34 mouse cellular contexts compared by ENCODE assay signal in genomic region chr2:118802542-118803118, GRCm38 (mm10). TPM values are rescaled to one million over a fixed set of nuclear protein-coding genes. Genes with fewer than 3 reads are reported as not detected.
DNase-seq lines count a peak whose midpoint lies in the region; ATAC-seq and TF ChIP-seq lines count a peak whose summit lies in the region.
"Had no signal": no experiment of that assay in that cellular context is flagged by ENCODE, and none has a peak within 500 bp of the region (broad histone marks: within the 10 kb centered on the region; RNA-seq: fewer than 3 reads in every experiment).

No protein-coding gene starts in this region.

- WGBS in liver, embryonic 11.5 days: 47% methylated on average over 4 of the region's 4 CpGs
- 26% methylated on average over 4 of the region's 4 CpGs for WGBS in liver, embryonic 16.5 days (ENCODE audit: insufficient replicate concordance)

- TF ChIP-seq POLR2A in MEL (IDR thresholded peaks at IDR 0.05; ENCODE audit: control insufficient read depth in 1 of 2, insufficient read depth in 1 of 2, low read depth in 1 of 2, low read length in 2 of 2, poor library complexity in 1 of 2): peak in 1 of 2 experiments; percentile 30; a peak in 1 of 4 replicates

- H3K79me2 ChIP-seq in MEL (ENCODE audit: control insufficient read depth, insufficient read depth, low read length, poor library complexity): no peaks in the 10 kb centered on the region

- H3K9ac ChIP-seq in MEL (ENCODE audit: control insufficient read depth, low read depth, low read length, poor library complexity, severe bottlenecking): no peak overlapping the region
- H3K9ac ChIP-seq in liver, embryonic 11.5 days (ENCODE audit: low read depth, low read length): no peak overlapping the region
- H3K9ac ChIP-seq in liver, embryonic 16.5 days (ENCODE audit: low read depth, low read length): peak overlapping the region; percentile 62
- H3K9ac ChIP-seq: embryonic facial prominence, embryonic 13.5 days; forebrain, embryonic 13.5 days; hindbrain, embryonic 14.5 days; kidney, embryonic 15.5 days; limb, embryonic 15.5 days; neural tube, embryonic 13.5 days had no signal

- no peaks in the 10 kb centered on the region for H3K9me3 ChIP-seq in MEL (replicated peaks; ENCODE audit: insufficient read depth, low read length)
- no peaks in the 10 kb centered on the region for H3K9me3 ChIP-seq in liver, embryonic 11.5 days (ENCODE audit: control insufficient read depth, low read length)
- H3K9me3 ChIP-seq in liver, embryonic 16.5 days (replicated peaks; ENCODE audit: control insufficient read depth, low read length): no peaks in the 10 kb centered on the region
- H3K9me3 ChIP-seq: forebrain, embryonic 13.5 days; kidney, embryonic 15.5 days; limb, embryonic 10.5 days; limb, embryonic 15.5 days had no signal

- peak in 1 of 2 experiments; percentile 29; a peak in 1 of 4 replicates for TF ChIP-seq EP300 in MEL (IDR thresholded peaks at IDR 0.05; ENCODE audit: low read depth in 1 of 2, low read length in 2 of 2)

- H3K36me3 ChIP-seq in MEL (ENCODE audit: control insufficient read depth in 1 of 2, insufficient read depth in 2 of 2, low read length in 2 of 2): peaks cover 0 to 38% of the 10 kb centered on the region in 2 experiments; a peak in 2 of 4 replicates
- H3K36me3 ChIP-seq in liver, embryonic 11.5 days (ENCODE audit: control insufficient read depth, insufficient read depth, low read length): no peaks in the 10 kb centered on the region
- no peaks in the 10 kb centered on the region for H3K36me3 ChIP-seq in liver, embryonic 16.5 days (ENCODE audit: control insufficient read depth, insufficient read depth)
- H3K36me3 ChIP-seq: embryonic facial prominence, embryonic 13.5 days; kidney, embryonic 15.5 days; limb, embryonic 10.5 days; limb, embryonic 15.5 days; neural tube, embryonic 13.5 days had no signal

- TF ChIP-seq RAD21 in MEL (IDR thresholded peaks at IDR 0.05; ENCODE audit: low read depth, low read length): no peak

- 0 out of 2 replicates have a peak overlapping the region, but pooled peaks have one; percentile 17 for H3K27ac ChIP-seq in MEL (ENCODE audit: control insufficient read depth, low read depth, low read length)
- peak overlapping the region; percentile 80 for H3K27ac ChIP-seq in liver, embryonic 11.5 days (ENCODE audit: low read depth, low read length)
- H3K27ac ChIP-seq in liver, embryonic 16.5 days (ENCODE audit: low read length): peak overlapping the region; percentile 98
- H3K27ac ChIP-seq: embryonic facial prominence, embryonic 13.5 days; forebrain, embryonic 13.5 days; hindbrain, embryonic 14.5 days; kidney, embryonic 15.5 days; limb, embryonic 10.5 days; limb, embryonic 15.5 days; neural tube, embryonic 13.5 days had no signal

- ATAC-seq in liver, embryonic 11.5 days (replicated peaks; ENCODE audit: low FRiP score): peak; percentile 84
- ATAC-seq in liver, embryonic 16.5 days (ENCODE audit: low read depth): peak; percentile 91
- ATAC-seq: forebrain, embryonic 13.5 days had no signal

- DNase-seq in MEL (ENCODE audit: low read depth, low spot score): peak; percentile 49
- peak; percentile 71 for DNase-seq in c-Kit-positive CD71-positive TER-119-positive erythroid progenitor cells, embryonic 14.5 days (ENCODE audit: low spot score)
- DNase-seq in liver, embryonic 11.5 days (ENCODE audit: low spot score): no peak
- no peak for DNase-seq in right cerebral cortex, adult 2 months (ENCODE audit: low spot score in 2 of 2)
- DNase-seq in left cerebral cortex, postnatal 10 days (ENCODE audit: extremely low spot score in 1 of 2, low spot score in 2 of 2): no peak
- DNase-seq in ovary, postnatal 14 days (ENCODE audit: low spot score): no peak
- DNase-seq: adrenal gland, adult 8-10 months; B cell, adult 2 months; cerebellum, adult 11-12 months; cerebellum, adult 9-11 months; gastrocnemius, postnatal 14 days; heart, adult 18-20 months; heart, postnatal 4 days; kidney, adult 18-20 months; kidney, postnatal 36 days; lung, postnatal 36 days; right cerebral cortex, postnatal 25 days; thymus, adult 18-20 months; thymus, postnatal 25 days had no signal

- H3K4me3 ChIP-seq in MEL (ENCODE audit: control insufficient read depth in 1 of 2, insufficient read depth in 1 of 2, low read depth in 2 of 2, low read length in 2 of 2): no peak overlapping the region
- H3K4me3 ChIP-seq in liver, embryonic 11.5 days (ENCODE audit: low read depth, low read length): peak overlapping the region; percentile 14; the same call in 1 of the 2 replicates
- peak overlapping the region; percentile 59 for H3K4me3 ChIP-seq in liver, embryonic 16.5 days (ENCODE audit: low read depth, low read length)
- H3K4me3 ChIP-seq: embryonic facial prominence, embryonic 13.5 days; forebrain, embryonic 13.5 days; kidney, embryonic 15.5 days; limb, embryonic 10.5 days; limb, embryonic 15.5 days; neural tube, embryonic 13.5 days had no signal

- TF ChIP-seq CTCF in MEL (IDR thresholded peaks at IDR 0.05 in 2 of 3, conservative IDR thresholded peaks at IDR 0.05 in 1 of 3; ENCODE audit: control insufficient read depth in 1 of 3, insufficient read depth in 1 of 3, low read depth in 2 of 3, low read length in 3 of 3, poor library complexity in 1 of 3, severe bottlenecking in 1 of 3): no peak

- no peaks in the 10 kb centered on the region for H3K27me3 ChIP-seq in MEL (ENCODE audit: control insufficient read depth in 1 of 2, insufficient read depth in 2 of 2, low read length in 2 of 2)
- H3K27me3 ChIP-seq in liver, embryonic 11.5 days (replicated peaks; ENCODE audit: control insufficient read depth, insufficient read depth, low read length): no peaks in the 10 kb centered on the region
- H3K27me3 ChIP-seq in liver, embryonic 16.5 days (ENCODE audit: control insufficient read depth, insufficient read depth, low read depth, low read length): no peaks in the 10 kb centered on the region
- H3K27me3 ChIP-seq: embryonic facial prominence, embryonic 13.5 days; limb, embryonic 15.5 days; neural tube, embryonic 13.5 days had no signal

- peak overlapping the region; percentile 44 for H3K4me2 ChIP-seq in liver, embryonic 11.5 days
- peak overlapping the region; percentile 71 for H3K4me2 ChIP-seq in liver, embryonic 16.5 days (ENCODE audit: low read depth, low read length)
- H3K4me2 ChIP-seq: embryonic facial prominence, embryonic 13.5 days; forebrain, embryonic 13.5 days; heart, embryonic 11.5 days; hindbrain, embryonic 14.5 days; kidney, embryonic 15.5 days; limb, embryonic 15.5 days; midbrain, embryonic 11.5 days; neural tube, embryonic 13.5 days had no signal

- intact Hi-C loops in left cerebral cortex, postnatal 10 days (cut with DNase I): no loop called here

- peaks cover 14 to 36% of the 10 kb centered on the region in 2 experiments for H3K4me1 ChIP-seq in MEL (ENCODE audit: control insufficient read depth in 1 of 2, insufficient read depth in 2 of 2, low read length in 2 of 2)
- H3K4me1 ChIP-seq in liver, embryonic 11.5 days (replicated peaks; ENCODE audit: control insufficient read depth, insufficient read depth, low read length): peaks cover 22% of the 10 kb centered on the region
- peaks cover 45% of the 10 kb centered on the region for H3K4me1 ChIP-seq in liver, embryonic 16.5 days (ENCODE audit: control insufficient read depth, low read depth, low read length)
- H3K4me1 ChIP-seq: embryonic facial prominence, embryonic 13.5 days; forebrain, embryonic 13.5 days; kidney, embryonic 15.5 days; limb, embryonic 10.5 days; limb, embryonic 15.5 days; neural tube, embryonic 13.5 days had no signal

TF ChIP-seq in MEL, 35 proteins besides CTCF, POLR2A, EP300 and RAD21 (continues in another document):
- no peak for TF ChIP-seq RCOR1 (IDR thresholded peaks at IDR 0.05; ENCODE audit: low read depth, low read length)
- no peak for TF ChIP-seq ZMIZ1 (IDR thresholded peaks at IDR 0.05; ENCODE audit: low read depth, low read length)
- peak; percentile 76; the same call in 1 of the 2 replicates for TF ChIP-seq MAFK (IDR thresholded peaks at IDR 0.05; ENCODE audit: borderline replicate concordance, low read depth, low read length)

RNA-seq across cellular contexts. Expression of gene Knstrn, which starts 11.2 kb away (rescaled TPM):
- 80.6 and 83.6 TPM in 2 replicates for total RNA-seq in MEL (2012; rRNA removed)
- 100 to 1,000 TPM; 132 to 138 TPM for polyA plus RNA-seq in MEL (2012; ENCODE audit: insufficient read depth in 1 of 2, insufficient read length in 2 of 2, low read depth in 1 of 2, low replicate concordance in 2 of 2, missing spikeins in 1 of 2)
- 127 TPM in 2 replicates for polyA plus RNA-seq in liver, embryonic 11.5 days (2014; fragmentation: Nextera tagmentation; extraction: Ambion mirVana)
- 63.5 and 64.4 TPM in 2 replicates for polyA plus RNA-seq in liver, embryonic 16.5 days (2015; fragmentation: Nextera tagmentation; extraction: Ambion mirVana)
- 1 to 10 TPM; 3.3 to 3.5 TPM for total RNA-seq in left cerebral cortex, postnatal 10 days (2021)

RNA-seq across cellular contexts. Expression of gene Disp2, which starts 23.1 kb away (rescaled TPM):
- 0.15 and 0.29 TPM in 2 replicates for total RNA-seq in MEL (2012; rRNA removed)
- under 1 TPM in 1 of 2 experiments, not detected in 1; 0.43 TPM for polyA plus RNA-seq in MEL (2012; ENCODE audit: insufficient read depth in 1 of 2, insufficient read length in 2 of 2, low read depth in 1 of 2, low replicate concordance in 2 of 2, missing spikeins in 1 of 2)
- polyA plus RNA-seq in liver, embryonic 11.5 days (2014; fragmentation: Nextera tagmentation; extraction: Ambion mirVana): 0.32 and 0.60 TPM in 2 replicates
- polyA plus RNA-seq in liver, embryonic 16.5 days (2015; fragmentation: Nextera tagmentation; extraction: Ambion mirVana): 0.19 TPM in 2 replicates
- total RNA-seq in left cerebral cortex, postnatal 10 days (2021): 100 to 1,000 TPM; 177 to 187 TPM
- total RNA-seq: common myeloid progenitor, adult 5-6 weeks had no signal

RNA-seq across cellular contexts. Expression of gene Phgr1, which starts 30.1 kb away (rescaled TPM):
- not detected in 2 replicates for total RNA-seq in MEL (2012; rRNA removed)
- not detected for polyA plus RNA-seq in MEL (2012; ENCODE audit: insufficient read depth in 1 of 2, insufficient read length in 2 of 2, low read depth in 1 of 2, low replicate concordance in 2 of 2, missing spikeins in 1 of 2)
- not detected in 2 replicates for polyA plus RNA-seq in liver, embryonic 11.5 days (2014; fragmentation: Nextera tagmentation; extraction: Ambion mirVana)
- polyA plus RNA-seq in liver, embryonic 16.5 days (2015; fragmentation: Nextera tagmentation; extraction: Ambion mirVana): 0.85 TPM in 1 of 2 replicates, not detected in the other
- total RNA-seq in left cerebral cortex, postnatal 10 days (2021): not detected
- total RNA-seq: adrenal gland, adult 8-10 months; common myeloid progenitor, adult 5-6 weeks; ES-E14; gastrocnemius, postnatal 14 days; heart, adult 18-20 months; heart, postnatal 4 days; layer of hippocampus, adult 8-10 months; layer of hippocampus, postnatal 25 days; megakaryocyte, adult 5-6 weeks had no signal
- polyA plus RNA-seq: embryonic facial prominence, embryonic 13.5 days; forebrain, embryonic 13.5 days; heart, embryonic 11.5 days; hindbrain, embryonic 14.5 days; kidney, embryonic 15.5 days; limb, embryonic 10.5 days; midbrain, embryonic 11.5 days; neural tube, embryonic 13.5 days had no signal

RNA-seq across cellular contexts. Expression of gene Ccdc9b, which starts 40.2 kb away (rescaled TPM):
- 1.3 and 1.7 TPM in 2 replicates for total RNA-seq in MEL (2012; rRNA removed)
- polyA plus RNA-seq in MEL (2012; ENCODE audit: insufficient read depth in 1 of 2, insufficient read length in 2 of 2, low read depth in 1 of 2, low replicate concordance in 2 of 2, missing spikeins in 1 of 2): 1 to 10 TPM in 1 of 2 experiments, not detected in 1; 2.4 TPM
- 0.14 and 0.19 TPM in 2 replicates for polyA plus RNA-seq in liver, embryonic 11.5 days (2014; fragmentation: Nextera tagmentation; extraction: Ambion mirVana)
- polyA plus RNA-seq in liver, embryonic 16.5 days (2015; fragmentation: Nextera tagmentation; extraction: Ambion mirVana): 0.26 and 0.37 TPM in 2 replicates
- total RNA-seq in left cerebral cortex, postnatal 10 days (2021): 1 to 10 TPM; 2.3 to 2.4 TPM

RNA-seq across cellular contexts. Expression of gene Inafm2, which starts 57.1 kb away (rescaled TPM):
- total RNA-seq in MEL (2012; rRNA removed): 6.7 and 8.6 TPM in 2 replicates
- polyA plus RNA-seq in MEL (2012; ENCODE audit: insufficient read depth in 1 of 2, insufficient read length in 2 of 2, low read depth in 1 of 2, low replicate concordance in 2 of 2, missing spikeins in 1 of 2): 10 to 100 TPM in 1 of 2 experiments, not detected in 1; 14.5 TPM
- 32.3 and 33.0 TPM in 2 replicates for polyA plus RNA-seq in liver, embryonic 11.5 days (2014; fragmentation: Nextera tagmentation; extraction: Ambion mirVana)
- 12.0 and 12.1 TPM in 2 replicates for polyA plus RNA-seq in liver, embryonic 16.5 days (2015; fragmentation: Nextera tagmentation; extraction: Ambion mirVana)
- total RNA-seq in left cerebral cortex, postnatal 10 days (2021): 10 to 100 TPM; 26.1 to 28.5 TPM

Comparison
In these comparisons a context has a peak if more than half of its experiments do, and no peak if none do; other contexts are left out.
1. DNase-seq: peak in MEL (single experiment) and c-Kit-positive CD71-positive TER-119-positive erythroid progenitor cells, embryonic 14.5 days (single experiment); none in liver, embryonic 11.5 days (single experiment), right cerebral cortex, adult 2 months (0 of 2), left cerebral cortex, postnatal 10 days (0 of 2) and ovary, postnatal 14 days (single experiment).
2. H3K27ac ChIP-seq: peak in every context shown above with its lines; median percentile 98 in liver, embryonic 16.5 days; 80 in liver, embryonic 11.5 days; 17 in MEL.
3. H3K4me3 ChIP-seq: peak in liver, embryonic 11.5 days (single experiment) and liver, embryonic 16.5 days (single experiment); none in MEL (0 of 2).